Mouse (Mus musculus) limb, embryonic 12.5 days (tissue): ENCODE measurements around the gene Sept12. TPM values are rescaled to one million over a fixed set of nuclear protein-coding genes. Genes with fewer than 3 reads are reported as not detected.

Experiments used
- ATAC-seq: fragments of 200-750 bp; cut with Nextera tagmentation; 2 replicates; pipeline ENCODE4 v1.8.0; 2017; ENCODE audit warnings: low read depth, moderate TSS enrichment; ENCODE audit not compliant: insufficient number of reproducible peaks, insufficient read depth, low FRiP score, low TSS enrichment
- H3K27ac ChIP-seq: fragments of 300-500 bp; sonication (generic); 2 replicates; pipeline ENCODE4 v1.5.1; 2016; ENCODE audit warnings: mild to moderate bottlenecking, moderate library complexity
- H3K27me3 ChIP-seq: fragments of 300-500 bp; sonication (generic); 2 replicates; pipeline ENCODE4 v1.6.1; 2016; ENCODE audit warnings: mild to moderate bottlenecking, moderate library complexity
- H3K36me3 ChIP-seq: fragments of 300-500 bp; sonication (generic); 2 replicates; pipeline ENCODE4 v1.6.1; 2016; ENCODE audit warnings: mild to moderate bottlenecking, moderate library complexity
- H3K4me1 ChIP-seq: fragments of 300-500 bp; sonication (generic); replicated peaks from 2 replicates; pipeline ENCODE4 v1.6.1; 2016
- H3K4me2 ChIP-seq: fragments of 300-500 bp; sonication (generic); 2 replicates; pipeline ENCODE4 v1.6.1; 2016; ENCODE audit warnings: mild to moderate bottlenecking, moderate library complexity
- H3K4me3 ChIP-seq: fragments of 300-500 bp; sonication (generic); replicated peaks from 2 replicates; pipeline ENCODE4 v1.5.1; 2016; ENCODE audit warnings: mild to moderate bottlenecking
- H3K9ac ChIP-seq: fragments of 300-500 bp; sonication (generic); replicated peaks from 2 replicates; pipeline ENCODE4 v1.6.1; 2016; ENCODE audit warnings: mild to moderate bottlenecking, moderate library complexity
- H3K9me3 ChIP-seq: fragments of 300-500 bp; sonication (generic); 2 replicates; pipeline ENCODE4 v1.6.1; 2016; ENCODE audit warnings: mild to moderate bottlenecking, moderate library complexity
- WGBS: fragments of 180-500 bp; shearing (Covaris S2); methylation state at CpG from one replicate; pipeline ENCODE4 v1.1.7; 2016; 5-methylcytosine and 5-hydroxymethylcytosine counted together
- polyA plus RNA-seq: library from polyadenylated mRNA; unstranded; fragments of >200 nt; fragmentation: Nextera tagmentation; extraction: Ambion mirVana; gene quantifications from 2 replicates; pipeline ENCODE4 v1.2.1, GENCODE M21; 2016

Sept12 gene
- polyA plus RNA-seq, 1 experiment from 2014 or later = 0.08 TPM

DNA sequence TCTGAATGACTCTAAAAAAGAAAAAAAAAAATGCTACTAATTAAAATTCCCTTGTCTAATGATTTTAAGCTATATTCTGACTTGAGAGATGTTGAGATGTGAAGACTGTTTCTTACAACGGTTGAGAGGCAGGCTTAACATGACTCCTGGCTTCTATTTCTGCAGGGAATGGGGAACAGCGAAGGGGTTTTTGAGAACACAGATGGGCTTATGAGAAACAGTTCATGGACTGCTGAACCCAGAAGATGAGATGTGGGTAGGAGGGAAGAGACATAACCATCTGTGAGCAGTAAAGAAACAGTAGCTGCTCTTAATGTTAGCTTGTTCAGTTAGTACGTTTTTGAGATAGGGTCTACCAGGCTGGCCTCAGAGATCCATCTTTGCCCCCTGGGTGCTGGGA lies 41.0 kb downstream of the Sept12 start:
- WGBS = 87% methylated on average over 3 of the region's 3 CpGs

GRCm38 (mm10) chr16:4947378-4947777 lies 50.3 kb downstream of the Sept12 start:
- no peak overlapping the region for H3K27ac ChIP-seq
- no peak for ATAC-seq
- 87% methylated on average over 4 of the region's 4 CpGs for WGBS

More for the DNA sequence above, 41.0 kb downstream of the Sept12 start:
- Histone ChIP-seq H3K4me2 (no peak overlapping the region), H3K27ac (no peak overlapping the region), H3K27me3 (no peaks in the 10 kb centered on the region), H3K9ac (no peak overlapping the region), H3K4me1 (no peaks in the 10 kb centered on the region), H3K4me3 (no peak overlapping the region), H3K9me3 (no peaks in the 10 kb centered on the region), H3K36me3 (peaks cover 78% of the 10 kb centered on the region)
- no peak for ATAC-seq

DNA sequence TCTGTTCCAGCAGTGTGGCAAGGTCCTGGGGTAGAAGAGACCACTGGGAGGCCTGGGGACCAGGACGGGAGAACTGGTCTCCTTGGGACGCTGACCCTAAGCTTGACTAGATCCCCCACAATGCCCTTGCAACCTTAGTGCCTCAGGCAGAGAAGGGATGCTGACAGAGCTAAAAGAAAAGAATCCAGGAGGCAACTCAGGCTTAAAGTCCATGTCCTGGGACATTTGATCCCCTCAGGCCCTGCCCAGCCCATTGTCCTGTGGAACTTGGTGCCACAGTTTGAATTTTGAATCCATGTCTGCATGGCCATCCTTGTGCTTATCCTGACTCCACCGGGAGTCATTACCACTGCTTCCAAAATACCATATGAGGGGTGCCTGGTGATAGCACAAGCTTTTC lies 51.5 kb downstream of the Sept12 start:
- no peak overlapping the region for H3K9ac ChIP-seq
- no peak overlapping the region for H3K4me2 ChIP-seq
- WGBS = 90% methylated on average over 3 of the region's 3 CpGs
- H3K27ac ChIP-seq = no peak overlapping the region
- no peaks in the 10 kb centered on the region for H3K27me3 ChIP-seq
- peaks cover 90% of the 10 kb centered on the region for H3K36me3 ChIP-seq
- H3K4me3 ChIP-seq = no peak overlapping the region
- H3K9me3 ChIP-seq = no peaks in the 10 kb centered on the region
- H3K4me1 ChIP-seq = no peaks in the 10 kb centered on the region
- no peak for ATAC-seq

More at GRCm38 (mm10) chr16:4947378-4947777, 50.3 kb downstream of the Sept12 start:
- Histone ChIP-seq H3K36me3 (peaks cover 90% of the 10 kb centered on the region), H3K4me1 (no peaks in the 10 kb centered on the region), H3K9me3 (no peaks in the 10 kb centered on the region), H3K4me2 (no peak overlapping the region), H3K9ac (no peak overlapping the region), H3K4me3 (no peak overlapping the region), H3K27me3 (no peaks in the 10 kb centered on the region)

- peaks cover 90% of the 10 kb centered on the region for H3K36me3 ChIP-seq
- no peak overlapping the region for H3K27ac ChIP-seq
- H3K4me1 ChIP-seq = peaks cover under 1% of the 10 kb centered on the region; the same call in 1 of the 2 replicates
- no peak overlapping the region for H3K9ac ChIP-seq
- H3K27me3 ChIP-seq = no peaks in the 10 kb centered on the region
- WGBS = 82% methylated on average over 4 of the region's 4 CpGs
- H3K4me2 ChIP-seq = no peak overlapping the region
- no peak for ATAC-seq
- no peaks in the 10 kb centered on the region for H3K9me3 ChIP-seq
- H3K4me3 ChIP-seq = no peak overlapping the region
These were observed 52.2 kb downstream of the Sept12 start for GRCm38 (mm10) chr16:4945415-4945814.

GRCm38 (mm10) chr16:4943431-4943830 lies 54.2 kb downstream of the Sept12 start:
- 90% methylated on average over 3 of the region's 3 CpGs for WGBS
- H3K4me2 ChIP-seq = no peak overlapping the region
- no peak for ATAC-seq
- no peak overlapping the region for H3K9ac ChIP-seq
- peaks cover 83% of the 10 kb centered on the region for H3K36me3 ChIP-seq
- no peak overlapping the region for H3K27ac ChIP-seq
- H3K9me3 ChIP-seq = no peaks in the 10 kb centered on the region
- peaks cover 11% of the 10 kb centered on the region for H3K4me1 ChIP-seq
- no peaks in the 10 kb centered on the region for H3K27me3 ChIP-seq
- no peak overlapping the region for H3K4me3 ChIP-seq

DNA sequence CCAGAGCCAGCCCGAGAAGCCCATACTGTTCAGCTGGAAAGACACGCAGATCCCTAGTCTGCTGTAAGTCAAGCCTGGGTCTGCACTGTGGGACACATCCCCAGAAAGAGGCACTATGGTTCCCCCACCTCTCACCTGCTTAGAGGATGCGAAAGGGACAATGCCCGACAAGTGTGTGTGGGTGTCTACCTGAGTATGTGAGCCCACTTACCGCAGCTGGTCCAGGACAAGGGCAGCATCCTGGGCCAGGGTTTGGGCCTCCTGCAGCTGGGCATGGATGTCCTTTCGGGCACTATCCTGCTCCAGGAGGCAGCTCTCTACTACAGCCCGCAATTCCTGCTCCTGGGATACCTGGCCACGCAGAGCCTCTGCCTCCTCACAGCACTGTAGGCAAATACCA lies 54.8 kb downstream of the Sept12 start:
- H3K4me2 ChIP-seq = no peak overlapping the region
- peaks cover 81% of the 10 kb centered on the region for H3K36me3 ChIP-seq
- H3K27ac ChIP-seq = no peak overlapping the region
- H3K27me3 ChIP-seq = no peaks in the 10 kb centered on the region
- WGBS = 92% methylated on average over 8 of the region's 8 CpGs
- H3K9ac ChIP-seq = no peak overlapping the region
- no peaks in the 10 kb centered on the region for H3K9me3 ChIP-seq
- ATAC-seq = no peak
- peaks cover 14% of the 10 kb centered on the region for H3K4me1 ChIP-seq
- no peak overlapping the region for H3K4me3 ChIP-seq

GRCm38 (mm10) chr16:4941016-4941415 lies 56.6 kb downstream of the Sept12 start:
- H3K27ac ChIP-seq = no peak overlapping the region
- H3K9ac ChIP-seq = no peak overlapping the region
- no peaks in the 10 kb centered on the region for H3K27me3 ChIP-seq
- H3K4me1 ChIP-seq = peaks cover 14% of the 10 kb centered on the region
- no peak overlapping the region for H3K4me2 ChIP-seq
- no peaks in the 10 kb centered on the region for H3K9me3 ChIP-seq
- no peak for ATAC-seq
- no peak overlapping the region for H3K4me3 ChIP-seq
- peaks cover 81% of the 10 kb centered on the region for H3K36me3 ChIP-seq

DNA sequence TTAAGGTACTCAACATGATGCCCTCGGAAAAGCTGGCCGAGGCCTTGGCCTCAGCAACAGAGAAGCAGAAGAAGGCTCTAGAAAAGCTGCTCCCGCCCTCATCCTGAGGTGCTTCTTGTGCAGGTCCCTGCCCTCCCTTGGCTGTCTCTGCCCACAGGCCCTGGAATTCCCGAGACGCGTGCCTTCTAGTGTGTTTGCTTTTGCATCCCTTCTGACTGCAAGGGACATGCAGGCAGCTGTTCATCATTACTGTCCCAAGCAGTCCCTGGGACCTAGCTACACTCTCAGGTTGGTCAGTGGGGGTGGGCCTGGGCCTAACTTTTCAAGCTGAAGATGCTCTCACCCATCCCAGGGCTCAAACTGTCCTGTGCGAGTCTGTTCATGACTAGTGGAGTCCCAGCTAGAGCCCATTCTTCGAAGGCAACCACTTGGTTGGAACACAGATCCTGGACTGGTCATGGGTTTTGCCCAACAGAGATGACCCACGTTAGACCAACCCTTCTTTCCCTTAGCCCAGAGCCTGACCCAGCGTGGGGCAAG lies 57.3 kb downstream of the Sept12 start:
- no peak for ATAC-seq
- peak overlapping the region; percentile 89 for H3K4me2 ChIP-seq
- peak overlapping the region; percentile 92; the same call in 1 of the 2 replicates for H3K4me3 ChIP-seq
- peaks cover 82% of the 10 kb centered on the region for H3K36me3 ChIP-seq
- H3K4me1 ChIP-seq = peaks cover 14% of the 10 kb centered on the region
- 0 out of 2 replicates have a peak overlapping the region, but pooled peaks have one; percentile 89 for H3K9ac ChIP-seq
- H3K27me3 ChIP-seq = no peaks in the 10 kb centered on the region
- 91% methylated on average over 10 of the region's 10 CpGs for WGBS
- H3K9me3 ChIP-seq = no peaks in the 10 kb centered on the region
- H3K27ac ChIP-seq = no peak overlapping the region

DNA sequence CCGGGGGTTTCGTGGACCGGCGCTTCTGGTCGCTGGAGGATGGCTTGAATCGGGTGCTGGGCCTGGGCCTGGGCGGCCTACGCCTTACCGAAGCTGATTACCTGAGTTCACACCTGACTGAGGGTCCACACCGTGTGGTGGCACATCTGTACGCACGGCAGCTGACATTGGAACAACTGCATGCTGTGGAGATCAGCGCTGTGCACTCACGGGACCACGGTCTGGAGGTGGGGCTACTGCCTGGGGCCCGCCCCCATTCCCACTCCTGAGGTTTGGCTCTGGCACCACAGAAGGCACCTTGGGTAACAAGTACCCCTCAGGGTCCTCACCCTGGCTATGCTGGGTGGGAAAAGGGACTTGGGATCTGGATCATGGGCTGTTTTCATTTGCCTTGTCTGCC lies 58.2 kb downstream of the Sept12 start:
- ATAC-seq = peak; percentile 50
- H3K9ac ChIP-seq = peak overlapping the region; percentile 89
- H3K27ac ChIP-seq = peak overlapping the region; percentile 89
- 3% methylated on average over 16 of the region's 16 CpGs for WGBS
- H3K36me3 ChIP-seq = peaks cover 82% of the 10 kb centered on the region
- H3K4me3 ChIP-seq = peak overlapping the region; percentile 92
- H3K9me3 ChIP-seq = no peaks in the 10 kb centered on the region
- H3K4me1 ChIP-seq = peaks cover 14% of the 10 kb centered on the region
- no peaks in the 10 kb centered on the region for H3K27me3 ChIP-seq
- H3K4me2 ChIP-seq = peak overlapping the region; percentile 89

GRCm38 (mm10) chr16:4938989-4939388 lies 58.7 kb downstream of the Sept12 start:
- WGBS = under 1% methylated on average over 28 of the region's 28 CpGs
- peak; percentile 91 for ATAC-seq
- H3K36me3 ChIP-seq = peaks cover 82% of the 10 kb centered on the region

GRCm38 (mm10) chr16:4938461-4938860 lies 59.2 kb downstream of the Sept12 start, which contains the start of gene Nudt16l1:
Gene Nudt16l1 (plus strand): TSS chr16:4938761.
- ATAC-seq = no peak
- peaks cover 14% of the 10 kb centered on the region for H3K4me1 ChIP-seq
- WGBS = 9% methylated on average over 2 of the region's 2 CpGs
- H3K9ac ChIP-seq = peak within 1 kb of the TSS; percentile 89
- peak within 1 kb of the TSS; percentile 89 for H3K27ac ChIP-seq
- H3K4me3 ChIP-seq = peak within 1 kb of the TSS; percentile 92
- H3K4me2 ChIP-seq = peak within 1 kb of the TSS; percentile 89
- no peaks in the 10 kb centered on the region for H3K9me3 ChIP-seq
- H3K36me3 ChIP-seq = peaks cover 82% of the 10 kb centered on the region
- no peaks in the 10 kb centered on the region for H3K27me3 ChIP-seq

More at GRCm38 (mm10) chr16:4938989-4939388, 58.7 kb downstream of the Sept12 start:
- Histone ChIP-seq H3K4me3 (peak overlapping the region; percentile 92), H3K27me3 (no peaks in the 10 kb centered on the region), H3K9me3 (no peaks in the 10 kb centered on the region), H3K4me2 (peak overlapping the region; percentile 89), H3K9ac (peak overlapping the region; percentile 89), H3K27ac (peak overlapping the region; percentile 89), H3K4me1 (peaks cover 14% of the 10 kb centered on the region)
